Mouse (Mus musculus) megakaryocyte, embryonic 14.5 days (primary cell): ENCODE measurements around the gene Akr1c13. TPM values are rescaled to one million over a fixed set of nuclear protein-coding genes. Genes with fewer than 3 reads are reported as not detected.
"Not testable (repeated sequence)": the region's sequence is repeated elsewhere in the genome, so short reads cannot be mapped to it uniquely, and the experiment has no call there.

Experiments
- H3K27me3 ChIP-seq: replicated peaks from 2 replicates; pipeline ENCODE3; 2012; ENCODE audit warnings: inconsistent platforms
- H3K36me3 ChIP-seq: replicated peaks from 2 replicates; pipeline ENCODE3; 2012; ENCODE audit warnings: low read length, inconsistent platforms, mixed read lengths
- H3K4me1 ChIP-seq: 2 replicates; pipeline ENCODE4 v1.6.1; 2012; ENCODE audit warnings: inconsistent platforms
- H3K4me3 ChIP-seq: replicated peaks from 2 replicates; pipeline ENCODE3; 2012; ENCODE audit warnings: moderate library complexity, mild to moderate bottlenecking, inconsistent platforms
- H3K9me3 ChIP-seq: 2 replicates; pipeline ENCODE4 v1.6.1; 2012; ENCODE audit warnings: inconsistent platforms
- FLI1 ChIP-seq: IDR thresholded peaks from 2 replicates; pipeline ENCODE4 v1.6.1; 2012; ENCODE audit warnings: low read length, inconsistent platforms, mixed read lengths
- GATA1 ChIP-seq: IDR thresholded peaks from 3 replicates; pipeline ENCODE4 v1.6.1; 2012; ENCODE audit warnings: mixed read lengths, low read length, inconsistent platforms, borderline replicate concordance
- polyA plus RNA-seq: library from polyadenylated mRNA; stranded (reverse); fragments of >175 nt; gene quantifications from 2 replicates; pipeline ENCODE4 v1.2.3, GENCODE M21; 2012; ENCODE audit warnings: low replicate concordance; ENCODE audit not compliant: insufficient read depth

The Akr1c13 gene
- 4.7 TPM in 1 of 2 replicates, not detected in the other for polyA plus RNA-seq

DNA sequence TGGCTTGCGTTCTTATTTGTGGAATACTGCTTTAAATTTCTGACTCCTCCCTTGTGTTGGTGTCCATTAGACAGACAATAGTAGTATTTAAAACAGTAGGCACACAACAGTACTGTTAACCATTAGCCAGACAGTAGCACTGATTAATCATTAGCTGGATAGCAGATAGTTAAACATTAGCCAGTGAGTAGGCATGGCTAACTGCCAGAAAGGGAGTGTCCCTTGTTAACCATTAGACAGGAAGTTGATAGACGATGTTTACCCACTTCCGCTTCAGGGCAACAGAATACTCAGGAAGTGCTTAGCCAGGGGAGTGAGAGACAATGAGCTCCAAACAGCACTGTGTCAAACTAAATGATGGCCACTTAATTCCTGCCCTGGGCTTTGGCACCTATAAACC lies at the start of gene Akr1c13:
TSS of gene Akr1c13 (plus strand) at position 247 of the 400 bp plus-strand sequence.
- peaks cover 30% of the 10 kb centered on the region for H3K4me1 ChIP-seq
- H3K36me3 ChIP-seq, result no peaks in the 10 kb centered on the region
- no peaks in the 10 kb centered on the region for H3K9me3 ChIP-seq
- H3K27me3 ChIP-seq, result no peaks in the 10 kb centered on the region
- TF ChIP-seq FLI1 (no peak), GATA1 (no peak)
- peak within 1 kb of the TSS; percentile 85 for H3K4me3 ChIP-seq

DNA sequence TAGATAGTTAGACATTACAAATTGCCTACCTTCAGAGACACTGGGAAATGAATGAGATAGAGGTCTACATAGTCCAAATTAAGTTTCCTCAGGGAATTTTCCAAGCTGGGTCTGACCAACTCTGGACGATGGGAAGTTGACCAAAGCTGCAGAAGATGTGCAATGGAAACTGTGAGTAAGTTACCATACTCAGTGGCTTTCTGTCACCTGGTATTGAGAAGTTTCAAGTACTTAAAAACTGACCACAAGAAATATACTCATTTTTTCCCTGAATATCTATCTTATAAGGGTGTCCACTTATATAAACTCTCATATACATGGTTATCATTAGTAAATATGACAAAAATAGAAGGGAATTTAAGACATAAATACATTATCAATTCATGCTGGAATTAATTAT lies 46.7 kb upstream of the Akr1c13 start:
- no peaks in the 10 kb centered on the region for H3K36me3 ChIP-seq
- no peak overlapping the region for H3K4me3 ChIP-seq
- TF ChIP-seq FLI1, result no peak
- TF ChIP-seq GATA1, result no peak
- H3K9me3 ChIP-seq, result no peaks in the 10 kb centered on the region
- no peaks in the 10 kb centered on the region for H3K27me3 ChIP-seq
- no peaks in the 10 kb centered on the region for H3K4me1 ChIP-seq

- Histone ChIP-seq H3K36me3 (no peaks in the 10 kb centered on the region), H3K4me1 (no peaks in the 10 kb centered on the region), H3K27me3 (no peaks in the 10 kb centered on the region), H3K4me3 (no peak within 1 kb of the TSS), H3K9me3 (no peaks in the 10 kb centered on the region)
- TF ChIP-seq GATA1, result no peak
- no peak for TF ChIP-seq FLI1
Measured at GRCm38 (mm10) chr13:4150518-4150917, 40.4 kb upstream of the Akr1c13 start, which contains the start of gene Akr1c18. Akr1c18 (minus strand) TSS chr13:4150654.

- Histone ChIP-seq H3K9me3 (no peaks in the 10 kb centered on the region), H3K4me1 (no peaks in the 10 kb centered on the region), H3K27me3 (no peaks in the 10 kb centered on the region), H3K4me3 (no peak overlapping the region), H3K36me3 (no peaks in the 10 kb centered on the region)
- TF ChIP-seq FLI1 (no peak), GATA1 (no peak)
Measured at GRCm38 (mm10) chr13:4152908-4153307, 38.0 kb upstream of the Akr1c13 start.

GRCm38 (mm10) chr13:4153593-4153992 lies 37.4 kb upstream of the Akr1c13 start:
- no peaks in the 10 kb centered on the region for H3K36me3 ChIP-seq
- no peaks in the 10 kb centered on the region for H3K4me1 ChIP-seq
- no peak for TF ChIP-seq GATA1
- H3K27me3 ChIP-seq, result no peaks in the 10 kb centered on the region
- no peak overlapping the region for H3K4me3 ChIP-seq
- H3K9me3 ChIP-seq, result no peaks in the 10 kb centered on the region

DNA sequence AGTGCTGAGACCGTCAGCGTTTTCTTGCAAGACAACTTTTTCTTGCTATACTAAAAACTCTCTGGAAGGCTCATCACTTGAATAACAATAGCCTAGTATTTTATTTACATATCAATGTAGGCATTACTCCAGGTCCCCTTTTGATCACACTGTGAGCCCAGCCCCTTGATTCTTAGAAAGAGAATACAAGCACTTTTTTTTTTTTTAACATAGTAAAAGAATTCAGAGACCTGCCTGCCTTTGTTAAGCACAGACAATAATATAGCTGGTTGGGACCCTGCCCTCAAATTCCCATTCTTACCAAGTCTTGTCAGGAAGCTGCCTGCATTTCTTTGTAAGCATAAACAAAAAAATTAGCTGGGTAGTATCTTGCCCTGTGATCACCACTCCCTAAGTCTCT lies 35.7 kb upstream of the Akr1c13 start:
- H3K36me3 ChIP-seq, result no peaks in the 10 kb centered on the region
- TF ChIP-seq FLI1 (no peak), GATA1 (no peak)
- no peak overlapping the region for H3K4me3 ChIP-seq
- H3K27me3 ChIP-seq, result no peaks in the 10 kb centered on the region
- H3K9me3 ChIP-seq, result no peaks in the 10 kb centered on the region
- H3K4me1 ChIP-seq, result no peaks in the 10 kb centered on the region

DNA sequence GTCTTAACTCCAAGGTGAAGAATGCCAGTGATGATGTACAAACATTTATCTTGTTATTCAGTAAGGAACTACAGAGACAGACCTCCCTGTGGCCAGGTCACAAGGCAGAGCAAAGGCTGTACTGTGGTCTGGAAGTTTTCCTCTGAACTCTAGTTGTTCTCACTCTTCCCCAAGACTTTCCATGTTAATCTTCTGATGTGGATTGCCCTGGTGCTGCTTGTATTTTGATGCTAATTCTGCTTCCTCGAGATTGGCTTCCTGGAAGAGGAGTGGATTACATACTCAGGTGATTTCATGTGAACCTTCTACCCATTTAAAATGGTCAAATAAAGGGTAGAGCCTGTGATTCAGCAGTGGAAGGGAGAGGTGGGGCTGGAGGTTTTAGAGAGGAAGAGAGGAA lies 22.9 kb upstream of the Akr1c13 start:
- Histone ChIP-seq H3K36me3 (no peaks in the 10 kb centered on the region), H3K4me3 (no peak overlapping the region), H3K4me1 (no peaks in the 10 kb centered on the region), H3K27me3 (no peaks in the 10 kb centered on the region), H3K9me3 (no peaks in the 10 kb centered on the region)
- TF ChIP-seq GATA1 (no peak), FLI1 (no peak)

DNA sequence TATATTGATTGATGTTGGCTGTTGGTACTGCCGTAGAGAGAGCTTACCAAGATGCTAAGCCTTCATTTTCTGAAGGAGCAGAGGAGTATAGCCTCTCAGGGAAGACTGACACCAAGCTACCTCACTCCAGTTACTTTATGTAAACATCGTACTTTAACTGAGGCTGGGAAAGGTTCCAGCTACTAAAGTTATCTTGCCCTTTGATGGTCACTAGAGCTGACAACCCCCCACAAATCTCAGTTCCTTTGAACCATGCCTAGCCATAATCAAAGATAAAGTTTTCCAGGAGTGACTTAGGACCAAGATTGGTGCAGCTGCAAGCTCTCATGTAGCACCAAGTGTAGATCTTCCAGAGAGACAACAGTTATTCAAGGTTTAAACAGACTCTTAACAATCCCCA lies 18.0 kb upstream of the Akr1c13 start:
- Histone ChIP-seq H3K4me3 (no peak overlapping the region), H3K9me3 (no peaks in the 10 kb centered on the region), H3K4me1 (no peaks in the 10 kb centered on the region), H3K27me3 (no peaks in the 10 kb centered on the region), H3K36me3 (no peaks in the 10 kb centered on the region)
- TF ChIP-seq FLI1 (no peak), GATA1 (no peak)

DNA sequence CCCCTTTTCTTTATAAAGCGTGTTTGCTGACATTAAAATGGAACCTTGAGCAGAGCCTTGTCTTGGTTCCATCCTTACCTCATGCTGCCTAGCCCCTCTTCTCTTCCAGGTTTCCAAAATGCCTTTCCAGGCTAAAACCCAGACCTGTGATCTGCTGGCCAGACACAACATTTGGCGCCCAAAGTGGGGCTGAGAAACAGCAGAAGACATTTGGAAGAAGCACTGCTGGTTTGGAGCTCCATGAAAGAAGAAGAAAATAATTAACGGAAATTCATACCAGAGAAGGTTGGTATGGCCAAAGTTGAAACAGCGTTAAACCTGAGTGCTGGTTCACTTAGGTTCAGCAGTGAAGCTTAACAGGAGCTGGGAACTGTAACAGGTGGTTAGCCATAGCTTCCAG lies 9.6 kb upstream of the Akr1c13 start:
- H3K4me1 ChIP-seq, H3K36me3 ChIP-seq, H3K27me3 ChIP-seq, H3K4me3 ChIP-seq: not testable (repeated sequence)
- peaks cover 11% of the 10 kb centered on the region for H3K9me3 ChIP-seq

DNA sequence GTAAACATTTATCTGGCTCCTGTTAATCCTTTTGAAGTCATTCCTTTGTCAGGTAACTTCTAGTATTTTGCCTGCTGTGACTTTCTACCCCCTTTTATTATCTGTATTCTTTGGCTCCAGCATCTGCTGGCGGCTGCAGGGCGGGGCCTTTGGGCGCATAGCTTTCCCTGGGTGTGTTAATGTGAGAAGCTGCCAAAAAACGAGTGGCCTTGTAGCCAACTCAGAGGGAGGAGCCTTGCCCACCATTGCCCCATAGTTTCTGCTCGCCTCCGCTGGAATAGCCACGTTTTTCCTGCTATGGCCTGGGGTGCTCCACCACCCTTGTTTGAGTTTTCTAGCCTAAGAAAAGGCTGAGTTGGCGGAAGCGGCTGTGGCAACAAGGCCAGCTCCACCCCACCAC lies 7.8 kb upstream of the Akr1c13 start:
- Histone ChIP-seq H3K27me3 (no peaks in the 10 kb centered on the region), H3K4me1 (peaks cover 5% of the 10 kb centered on the region; the same call in 1 of the 2 replicates), H3K4me3 (no peak overlapping the region), H3K36me3 (no peaks in the 10 kb centered on the region), H3K9me3 (peaks cover 11% of the 10 kb centered on the region)
- TF ChIP-seq GATA1 (no peak), FLI1 (no peak)

GRCm38 (mm10) chr13:4186641-4187411 lies 4.1 kb upstream of the Akr1c13 start:
- H3K9me3 ChIP-seq, H3K36me3 ChIP-seq, H3K27me3 ChIP-seq, H3K4me3 ChIP-seq: not testable (repeated sequence)
- peaks cover 20% of the 10 kb centered on the region for H3K4me1 ChIP-seq
- peak; percentile 82; the same call in 2 of the 3 replicates for TF ChIP-seq GATA1

GRCm38 (mm10) chr13:4188174-4188573 lies 2.8 kb upstream of the Akr1c13 start:
- no peaks in the 10 kb centered on the region for H3K36me3 ChIP-seq
- H3K9me3 ChIP-seq, result peaks cover 2% of the 10 kb centered on the region; the same call in 1 of the 2 replicates
- H3K4me1 ChIP-seq, result peaks cover 30% of the 10 kb centered on the region
- no peaks in the 10 kb centered on the region for H3K27me3 ChIP-seq
- no peak for TF ChIP-seq FLI1
- no peak for TF ChIP-seq GATA1
- H3K4me3 ChIP-seq, result no peak overlapping the region
